Mouse (Mus musculus): ENCODE data around the gene P2rx3.

The P2rx3 gene

DNA sequence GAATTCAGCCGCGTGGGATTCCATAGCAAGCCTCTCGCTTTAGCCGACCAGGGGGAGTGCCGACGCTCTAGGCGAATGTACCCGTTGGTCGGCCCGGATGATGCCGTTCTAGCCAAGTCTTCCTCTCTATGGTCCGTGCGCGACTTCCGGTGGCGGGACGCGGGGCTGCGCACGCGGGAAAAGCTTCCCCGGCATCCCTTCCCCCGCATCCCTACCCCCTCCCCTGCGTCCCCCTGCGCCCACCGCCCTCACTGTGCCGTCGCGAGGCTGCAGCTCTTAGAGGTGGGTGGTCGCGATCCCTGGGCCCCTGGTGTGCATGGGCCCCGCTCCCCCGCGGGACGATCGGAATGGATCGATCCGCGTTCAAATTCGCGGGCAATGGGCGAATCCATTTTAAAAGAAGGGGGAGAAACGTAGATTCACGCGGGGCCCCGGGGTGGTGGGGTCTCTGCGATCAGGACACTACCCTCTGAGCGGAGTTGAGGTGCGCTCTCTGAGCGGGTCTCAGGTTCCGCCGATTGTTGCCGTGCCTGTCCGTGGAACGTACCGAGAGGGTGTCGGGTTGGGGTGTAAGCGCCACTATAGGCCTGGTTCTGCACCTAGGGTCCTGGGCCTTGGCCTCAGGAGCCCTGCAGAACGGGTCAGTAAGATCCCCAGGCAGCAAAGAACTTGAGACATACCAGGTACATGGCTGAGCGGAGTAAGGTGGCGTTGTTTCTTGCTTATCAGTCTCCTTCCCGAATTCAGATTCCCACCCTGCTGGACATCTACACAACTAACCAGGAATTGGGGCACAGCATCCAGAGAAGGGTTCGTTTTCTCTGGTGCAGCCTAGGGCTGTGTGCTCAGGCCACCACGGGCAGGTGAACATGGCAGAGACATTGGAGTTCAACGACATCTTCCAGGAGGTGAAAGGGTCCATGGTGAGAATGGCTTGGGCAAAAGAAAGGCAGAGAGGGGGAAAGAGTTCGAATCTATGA, at the start of gene P2rx3, which contains the start of gene Ssrp1:
Gene P2rx3, minus strand, starts transcription at position 416 of the 980 bp plus-strand sequence.
Gene Ssrp1, plus strand, starts transcription at position 188 of the 980 bp plus-strand sequence.
- DNase-seq (ENCODE audit: low read depth, low spot score): peak; percentile 92

DNA sequence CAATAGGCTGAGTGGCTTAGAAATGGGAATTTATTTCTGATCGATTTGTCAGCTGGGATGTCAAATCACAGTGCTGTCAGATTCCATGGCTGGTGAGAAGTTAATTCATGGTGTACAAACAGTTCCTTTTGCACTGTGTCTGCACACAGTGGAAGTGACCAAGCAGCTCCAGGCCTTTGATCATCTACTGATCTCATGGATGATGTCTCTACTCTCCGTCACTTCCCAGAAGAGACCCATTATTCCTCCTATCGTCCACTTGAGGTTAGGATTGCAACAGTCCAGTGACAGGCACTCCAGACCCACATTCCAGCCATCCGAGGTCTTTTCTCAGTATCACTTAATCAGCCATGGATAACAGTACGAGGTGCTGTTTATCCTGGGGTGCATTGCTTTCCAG, 36.5 kb upstream of the P2rx3 start:
- DNase-seq (ENCODE audit: low read depth, low spot score): no peak

DNA sequence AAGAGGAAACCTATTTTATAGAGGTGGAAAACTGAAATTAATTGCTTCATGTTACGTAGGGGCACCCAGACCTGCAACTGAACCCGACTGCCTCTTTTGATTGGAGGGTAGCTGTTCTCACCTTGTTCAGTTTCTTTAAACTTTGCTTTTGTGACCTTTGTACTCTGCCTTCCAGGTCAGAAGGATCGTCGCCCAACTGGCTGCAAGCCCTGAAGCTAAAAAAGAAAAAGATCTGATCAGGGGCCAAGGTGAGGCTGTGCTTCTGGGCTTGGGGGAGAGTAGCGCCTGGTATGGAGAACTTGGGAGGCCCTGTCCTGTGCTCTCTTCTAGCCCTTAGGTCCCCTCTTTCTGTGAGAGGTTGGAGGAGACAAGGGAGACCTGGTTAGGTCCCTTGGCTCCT, 34.7 kb upstream of the P2rx3 start:
- no peak for DNase-seq (ENCODE audit: low read depth, low spot score)

DNA sequence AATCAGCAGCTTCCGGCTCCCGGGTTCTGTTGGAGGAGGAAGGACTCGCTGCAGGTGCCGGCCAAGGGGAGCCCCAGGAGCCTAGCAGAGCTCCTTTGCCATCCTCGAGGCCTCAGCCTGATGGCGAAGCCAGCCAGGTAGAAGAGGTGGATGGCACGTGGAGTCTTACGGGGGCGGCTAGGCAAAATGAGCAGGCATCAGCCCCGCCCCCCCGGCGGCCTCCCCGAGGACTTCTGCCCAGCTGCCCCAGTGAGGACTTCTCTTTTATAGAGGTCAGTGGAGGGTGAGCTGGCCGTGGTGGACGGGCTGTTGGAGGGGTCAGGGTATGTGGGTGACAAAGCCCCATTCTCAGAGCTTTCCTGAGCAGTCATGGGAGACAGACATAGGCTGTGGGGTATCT, 32.8 kb upstream of the P2rx3 start:
- no peak for DNase-seq (ENCODE audit: low read depth, low spot score)

DNA sequence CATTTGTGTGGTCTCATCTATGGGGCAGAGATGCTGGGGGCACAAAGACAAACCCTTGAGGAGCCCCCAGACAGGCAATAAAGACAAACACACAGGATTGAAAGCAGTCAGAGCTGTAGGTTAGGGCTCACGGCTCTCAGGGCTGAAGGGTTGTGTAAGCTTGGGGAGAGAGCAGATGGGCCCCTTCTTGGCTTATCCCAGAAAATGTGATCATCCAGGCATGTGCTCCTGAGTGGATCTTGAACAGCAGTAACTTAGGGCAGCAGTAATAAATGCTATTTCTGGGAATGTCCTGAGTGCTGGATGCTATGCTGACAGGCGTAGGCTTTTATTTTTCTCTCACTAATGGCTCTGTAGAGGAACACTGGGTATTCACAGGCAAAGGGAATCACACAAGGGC, 31.4 kb upstream of the P2rx3 start:
- DNase-seq (ENCODE audit: low read depth, low spot score): no peak

DNA sequence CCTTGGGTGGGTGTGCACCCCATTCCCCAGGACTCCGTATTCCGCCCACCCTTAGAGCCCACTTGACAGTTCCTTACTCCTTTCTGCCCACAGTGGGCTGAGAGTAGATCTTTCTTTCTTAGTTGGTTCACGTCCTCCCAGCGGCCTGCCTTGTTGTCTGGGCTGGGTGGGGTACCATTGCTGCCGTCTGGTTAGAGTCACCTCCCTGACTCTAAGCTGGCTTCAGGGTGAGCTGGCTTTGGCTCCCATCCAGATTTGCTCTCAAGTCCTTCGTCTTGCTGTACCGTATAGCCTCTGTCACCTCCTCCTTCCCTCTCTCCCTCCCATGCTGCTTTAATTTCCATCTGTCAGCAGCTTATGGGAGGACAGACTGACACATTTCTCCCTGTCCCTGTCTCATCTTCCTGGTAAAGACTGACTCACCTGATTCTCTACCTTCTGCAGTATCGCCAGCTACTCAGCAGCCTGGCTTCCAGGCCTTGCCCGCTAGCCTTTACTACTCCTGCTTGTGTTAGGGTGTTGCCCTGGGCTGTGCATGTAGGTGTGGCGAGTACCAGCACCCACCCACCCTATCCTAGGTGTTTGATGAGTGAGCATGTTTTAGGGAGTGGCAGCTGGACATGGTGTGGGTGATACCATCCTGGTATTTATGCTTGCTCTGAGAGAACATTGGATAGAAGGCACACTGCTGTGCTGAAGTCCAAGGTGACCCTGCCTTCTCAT, 30.8 kb upstream of the P2rx3 start:
- no peak for DNase-seq (ENCODE audit: low read depth, low spot score)

DNA sequence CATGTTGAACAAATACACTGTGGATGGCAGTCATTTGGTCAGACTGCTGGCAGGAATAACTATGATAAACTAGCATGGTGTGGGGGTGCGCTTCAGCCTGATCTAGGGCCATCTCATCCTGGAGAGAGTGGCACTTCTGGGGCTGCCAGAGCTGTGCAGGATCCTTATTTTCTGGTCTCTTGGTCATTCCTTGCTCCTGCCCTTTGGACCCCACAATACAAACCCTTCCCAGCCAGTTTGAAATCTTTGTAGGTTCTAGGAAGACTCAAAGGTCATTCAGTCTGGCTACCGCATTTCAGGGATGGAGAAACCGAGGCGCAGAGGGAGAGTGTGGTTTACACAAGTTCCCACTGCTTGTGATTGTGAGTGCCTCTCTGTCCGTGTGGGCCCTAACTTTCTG, 29.7 kb upstream of the P2rx3 start:
- DNase-seq (ENCODE audit: low read depth, low spot score): no peak

DNA sequence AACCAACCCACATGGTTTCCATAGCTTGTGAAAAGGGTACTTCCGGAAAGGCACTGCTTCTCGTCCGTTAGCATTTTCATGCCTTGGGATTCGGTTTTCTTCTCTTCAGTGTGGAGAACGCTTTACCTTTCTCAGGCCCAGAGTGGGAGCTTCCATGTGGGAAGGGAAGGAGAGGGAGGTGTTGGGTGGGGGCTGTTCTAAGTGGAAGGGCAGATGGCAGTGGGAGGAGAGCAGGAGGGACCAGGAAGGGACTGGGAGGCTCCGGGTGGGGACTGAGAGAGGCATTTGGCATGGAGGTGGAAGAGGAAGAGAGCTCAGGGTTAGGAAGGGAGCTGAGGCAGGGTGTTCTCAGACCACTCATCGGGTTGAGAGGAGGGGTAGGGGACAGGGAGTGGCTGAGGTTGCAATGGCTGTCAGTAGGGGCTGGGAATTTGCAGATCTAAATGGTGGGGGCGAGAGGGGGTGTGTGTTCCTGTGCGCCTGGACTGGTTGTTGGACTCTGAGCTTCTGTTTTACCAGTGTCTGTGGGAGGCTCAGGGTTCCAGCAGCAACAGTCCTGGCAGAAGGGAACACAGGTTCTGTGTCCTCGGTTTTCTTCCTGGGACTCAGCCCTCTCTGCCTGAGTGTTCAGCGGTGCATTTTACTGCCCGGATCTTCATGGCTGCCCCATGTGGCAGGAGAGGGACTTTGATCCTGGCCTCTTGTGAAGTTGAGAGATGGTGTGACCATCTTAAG, 28.0 kb upstream of the P2rx3 start:
- DNase-seq (ENCODE audit: low read depth, low spot score): no peak

DNA sequence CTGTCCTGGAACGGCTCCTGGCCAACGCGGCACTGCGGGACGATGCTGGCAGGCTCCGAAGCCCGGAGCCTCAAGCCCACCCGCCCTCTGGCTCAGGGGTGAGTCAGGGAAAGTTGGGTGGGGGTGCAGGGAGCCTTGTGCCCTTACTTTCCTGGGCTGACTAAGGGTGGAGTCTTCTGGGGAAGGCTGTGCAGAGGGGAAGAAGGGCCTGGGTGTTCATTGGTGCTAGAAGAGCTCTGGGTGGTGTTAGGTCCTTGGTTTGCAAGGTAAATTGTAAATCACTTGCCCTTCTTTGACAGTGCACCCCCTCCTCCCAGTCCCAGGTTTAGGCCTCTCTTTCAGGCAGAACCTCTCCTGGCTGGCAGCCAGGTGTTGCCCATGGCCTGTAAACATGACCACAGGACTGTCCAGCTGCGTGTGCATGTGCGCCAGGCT, 23.9 kb upstream of the P2rx3 start:
- DNase-seq (ENCODE audit: low read depth, low spot score): no peak

DNA sequence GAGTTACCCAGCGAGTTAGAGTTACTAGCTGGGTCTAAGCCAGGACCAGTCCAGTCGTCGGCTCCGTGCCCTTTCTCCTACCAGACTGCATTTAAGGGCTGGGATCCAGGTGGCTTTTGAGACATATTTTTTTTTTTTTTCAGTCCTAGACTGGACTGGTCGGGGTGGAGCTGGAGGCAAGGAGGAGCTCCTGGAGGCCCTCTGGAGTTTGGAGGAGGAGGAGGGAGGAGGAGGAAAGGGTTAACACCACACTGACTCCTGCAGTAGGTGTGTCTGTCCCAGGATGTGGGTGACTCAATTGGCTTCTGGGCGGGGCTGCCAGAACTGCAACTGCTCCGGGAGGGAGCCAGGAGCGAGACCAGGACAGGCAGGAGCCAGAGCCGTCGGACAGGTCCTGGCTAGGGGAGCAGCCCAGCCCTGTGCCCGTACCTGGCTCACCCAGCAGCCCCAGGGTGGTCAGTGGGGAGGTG, 23.4 kb upstream of the P2rx3 start:
- DNase-seq (ENCODE audit: low read depth, low spot score): no peak

DNA sequence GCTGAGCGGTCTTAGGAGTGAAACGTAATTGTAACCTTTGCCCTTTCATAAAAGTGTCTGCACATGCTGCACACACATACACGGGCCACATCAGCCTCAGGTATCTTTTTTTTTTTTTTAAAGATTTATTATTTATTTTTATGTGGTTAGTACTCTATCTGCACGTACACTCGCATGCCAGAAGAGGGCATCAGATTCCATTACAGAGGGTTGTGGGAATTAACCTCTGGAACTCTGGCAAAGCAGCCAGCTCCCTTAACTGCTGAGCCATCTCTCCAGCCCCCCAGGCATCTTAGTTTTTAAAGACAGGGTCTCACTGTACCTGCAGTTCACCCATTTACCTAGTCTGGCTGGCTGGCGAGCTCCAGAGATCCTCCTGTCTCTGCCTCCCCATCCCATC, 22.4 kb upstream of the P2rx3 start:
- DNase-seq (ENCODE audit: low read depth, low spot score): no peak

DNA sequence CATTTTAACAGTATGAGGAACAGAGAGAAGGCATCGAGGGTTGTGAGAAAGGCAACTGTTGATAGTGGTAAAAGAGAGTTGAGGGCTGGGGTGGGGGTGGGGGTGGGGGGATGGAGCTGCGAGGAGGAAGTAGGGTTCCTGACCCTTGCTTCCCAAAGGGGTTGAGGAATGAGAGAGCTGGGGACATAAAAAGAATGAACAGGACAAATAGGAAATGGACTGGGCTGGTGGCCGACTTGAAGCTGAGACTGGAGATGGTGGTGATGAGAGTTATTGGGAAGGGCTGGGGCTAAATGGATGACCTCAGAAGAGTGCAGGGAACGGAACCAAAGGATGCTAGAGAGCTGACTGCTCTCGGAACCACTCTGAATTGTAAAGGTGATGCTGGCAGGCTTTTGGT, 19.4 kb upstream of the P2rx3 start:
- no peak for DNase-seq (ENCODE audit: low read depth, low spot score)

DNA sequence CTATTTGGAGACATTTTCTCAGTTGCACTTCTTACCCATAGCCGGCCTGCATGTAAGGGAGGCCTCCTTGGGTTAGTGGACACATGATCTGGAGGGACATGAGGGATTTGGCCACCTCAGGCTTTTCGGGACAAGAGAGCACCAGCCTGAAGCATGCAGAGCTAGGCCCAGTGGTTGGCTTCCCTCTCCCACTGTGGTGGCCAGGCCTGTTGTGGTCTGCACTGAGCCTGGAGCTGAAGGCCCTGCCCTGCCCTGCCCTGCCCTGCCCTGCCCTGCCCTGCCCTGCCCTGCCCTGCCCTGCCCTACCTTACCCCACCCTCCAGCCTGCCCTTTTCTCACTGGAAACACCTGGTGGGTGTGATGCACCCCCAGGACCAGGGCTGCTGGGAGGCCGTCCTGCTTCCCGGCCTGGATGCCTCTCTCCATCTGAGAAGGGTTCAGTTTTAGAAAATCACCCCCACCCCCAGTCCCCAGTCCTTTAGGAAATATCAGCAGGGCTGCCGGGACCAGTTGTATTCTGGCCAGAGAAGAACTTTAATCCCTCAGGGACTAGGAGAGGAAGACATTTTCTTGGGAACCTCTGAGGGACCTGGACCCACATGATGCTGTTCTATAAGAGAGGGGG, 16.0 kb upstream of the P2rx3 start:
- no peak for DNase-seq (ENCODE audit: low read depth, low spot score)

DNA sequence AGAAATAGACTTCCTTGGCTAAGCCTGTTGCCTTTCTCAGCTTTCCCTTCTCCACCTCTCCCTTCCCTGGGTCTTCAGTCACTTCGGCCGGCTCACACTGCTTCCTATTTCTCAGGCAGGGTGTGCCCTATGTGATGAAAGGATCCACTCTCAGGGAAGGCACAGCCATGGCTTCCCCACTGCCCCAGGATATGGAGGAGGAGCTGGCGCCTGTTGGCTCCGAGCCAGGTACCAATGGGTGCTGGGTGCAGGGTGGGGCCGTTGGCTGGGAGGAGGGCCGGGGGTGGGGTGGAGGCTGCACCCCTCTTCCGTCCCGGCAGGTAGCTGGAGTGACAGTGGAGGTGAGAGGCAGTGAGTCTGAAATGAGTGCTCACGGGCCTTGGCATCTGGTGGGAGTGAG, 13.5 kb upstream of the P2rx3 start:
- DNase-seq (ENCODE audit: low read depth, low spot score): no peak

DNA sequence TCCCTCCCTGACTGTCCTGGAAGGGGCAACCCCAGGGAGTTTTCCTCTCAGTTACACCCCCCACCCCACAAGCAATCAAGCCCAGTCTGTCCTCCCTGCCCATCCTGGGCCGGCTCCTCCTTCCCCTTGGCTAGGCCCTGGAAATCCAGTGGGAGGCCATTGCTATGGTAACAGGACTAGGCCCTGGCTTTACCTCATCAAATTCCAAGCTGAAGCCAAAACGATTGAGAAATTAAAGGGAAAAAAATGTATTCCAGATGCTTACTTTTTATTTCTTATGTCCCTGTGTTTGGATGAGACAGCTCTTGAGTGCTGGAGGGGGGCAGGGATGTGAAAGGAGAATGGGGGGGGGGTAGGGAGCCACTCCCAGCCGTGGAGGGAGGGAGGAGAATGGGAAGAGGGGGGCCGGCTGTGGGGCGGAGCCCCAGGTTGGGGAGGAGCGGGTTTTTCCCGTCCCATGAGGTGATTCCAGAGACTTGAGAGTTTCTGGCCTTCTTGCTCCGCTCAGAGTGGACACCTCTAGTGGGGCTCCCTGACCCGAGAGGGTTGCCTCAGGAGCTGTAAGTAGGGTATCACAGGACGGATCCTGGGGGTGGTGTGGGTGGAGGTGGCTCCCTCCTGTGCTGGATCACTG, 12.9 kb upstream of the P2rx3 start:
- no peak for DNase-seq (ENCODE audit: low read depth, low spot score)

DNA sequence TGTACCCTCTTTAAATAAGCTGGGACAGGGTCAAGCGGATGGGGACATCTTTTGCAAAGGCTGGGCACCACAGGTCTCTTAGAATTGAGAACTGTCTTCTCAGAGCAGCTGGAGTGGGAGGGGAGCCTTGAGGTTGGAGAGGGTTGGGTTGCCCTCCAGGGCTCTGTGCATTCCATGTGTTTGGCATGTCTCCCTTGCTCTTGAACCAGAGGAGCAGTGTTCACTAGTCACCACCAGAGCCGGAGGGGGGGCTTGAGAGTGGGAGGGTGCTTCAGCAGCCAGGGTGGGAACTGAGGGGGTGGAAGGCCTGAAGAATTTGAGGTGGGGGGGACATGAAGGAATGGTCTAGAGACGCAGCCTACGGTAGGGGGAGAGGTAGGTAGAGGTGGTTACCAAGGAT, 12.0 kb upstream of the P2rx3 start:
- DNase-seq (ENCODE audit: low read depth, low spot score): no peak

DNA sequence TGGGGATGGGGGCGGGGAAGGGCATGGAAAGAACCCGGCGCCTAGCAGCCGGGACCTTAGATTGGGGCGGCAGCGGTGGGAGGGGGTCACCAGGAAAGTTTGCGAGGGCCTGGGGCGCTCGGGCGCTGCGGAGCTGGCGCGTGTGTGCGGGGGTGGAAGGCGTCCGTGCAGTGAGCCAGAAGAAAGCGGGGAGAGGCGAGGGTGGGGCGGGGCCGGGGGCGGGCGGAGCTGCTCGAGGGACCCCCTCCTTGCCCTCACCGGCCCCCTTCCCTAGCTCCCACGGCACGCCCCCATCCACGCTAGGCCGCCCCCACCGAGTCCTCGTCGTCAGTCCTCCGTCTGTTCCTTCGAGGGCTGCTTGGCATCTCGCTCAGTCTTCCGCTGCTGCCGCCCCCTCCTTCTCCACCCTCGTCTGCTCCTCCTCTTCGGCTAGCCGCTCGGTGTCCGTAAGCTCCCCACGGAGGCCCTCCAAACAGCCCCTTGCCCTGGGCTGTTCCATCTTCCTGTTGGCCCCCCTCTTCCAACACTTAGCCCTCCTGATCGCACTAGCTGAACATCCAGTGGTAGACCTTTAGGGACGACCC, 11.0 kb upstream of the P2rx3 start:
- peak; percentile 34 for DNase-seq (ENCODE audit: low read depth, low spot score)

DNA sequence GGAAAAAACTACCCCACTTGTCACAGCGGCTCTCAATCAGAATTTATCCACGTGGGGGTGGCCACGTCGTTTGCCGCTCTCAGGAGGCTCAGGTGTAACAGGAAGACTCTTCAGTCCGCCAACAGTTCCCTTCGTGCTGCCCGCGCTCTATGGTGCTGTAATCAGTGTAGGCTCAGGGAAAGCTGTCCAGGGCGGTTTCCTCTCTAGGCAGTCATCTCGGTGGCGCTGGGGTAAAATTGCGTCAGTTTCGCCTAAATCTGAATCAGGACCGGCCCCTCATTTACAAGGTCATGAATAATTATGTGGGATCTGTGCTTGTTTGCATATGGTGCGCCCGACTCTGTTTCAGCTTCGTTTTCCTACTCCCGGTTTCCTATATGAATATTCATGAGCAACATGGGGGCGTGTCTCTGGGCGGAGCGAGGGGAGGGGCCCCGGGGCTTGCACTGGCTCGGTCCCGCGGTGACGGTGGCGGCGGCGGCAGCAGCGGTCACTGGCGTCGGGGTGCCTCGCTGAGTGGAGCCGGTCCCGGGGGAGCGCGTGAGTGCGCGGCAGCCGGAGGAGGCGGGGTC, 10.4 kb upstream of the P2rx3 start, which contains the start of gene Tnks1bp1:
Gene Tnks1bp1, plus strand, starts transcription at position 427 of the 572 bp plus-strand sequence.
- DNase-seq (ENCODE audit: low read depth, low spot score): peak; percentile 85

DNA sequence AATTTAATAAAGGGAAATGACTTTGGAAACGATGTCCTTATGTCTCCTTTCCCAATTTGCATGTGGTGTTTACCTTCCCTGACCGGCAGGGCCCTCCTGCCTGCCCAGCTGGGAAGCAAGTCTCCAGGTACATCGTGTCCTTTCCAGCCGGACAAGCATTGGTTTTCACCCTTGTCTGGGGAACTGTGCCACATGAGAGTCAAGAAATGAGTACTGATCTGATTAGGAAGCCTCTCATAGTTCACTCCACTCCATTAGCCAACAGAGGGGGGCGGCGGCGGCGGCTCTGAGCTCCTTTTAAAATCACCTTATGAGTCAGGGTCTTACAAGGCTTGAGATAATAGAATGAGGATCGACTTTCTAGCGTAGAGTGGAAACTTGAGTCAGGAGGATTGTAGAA, 9.8 kb upstream of the P2rx3 start:
- DNase-seq (ENCODE audit: low read depth, low spot score): no peak

DNA sequence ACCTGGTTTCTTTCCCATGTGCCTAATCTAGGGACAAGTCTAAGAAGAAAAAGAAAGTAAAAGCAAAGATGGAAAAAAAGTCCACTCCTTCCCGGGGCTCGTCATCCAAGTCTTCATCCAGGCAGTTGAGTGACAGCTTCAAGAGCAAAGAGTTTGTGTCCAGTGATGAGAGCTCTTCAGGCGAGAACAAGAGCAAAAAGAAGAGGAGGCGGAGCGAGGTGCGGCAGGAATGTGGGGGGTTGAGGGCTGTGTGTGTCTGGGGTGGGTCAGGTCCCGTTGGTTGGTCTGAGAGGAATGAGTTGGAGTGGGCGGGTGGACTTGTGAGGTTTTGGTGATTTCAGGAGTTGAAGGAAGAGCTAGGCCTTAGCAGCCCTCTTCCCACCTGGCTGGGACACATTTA, 9.0 kb upstream of the P2rx3 start:
- no peak for DNase-seq (ENCODE audit: low read depth, low spot score)
